Mouse (Mus musculus): ENCODE data around the gene Ssbp1.

The Ssbp1 gene

DNA sequence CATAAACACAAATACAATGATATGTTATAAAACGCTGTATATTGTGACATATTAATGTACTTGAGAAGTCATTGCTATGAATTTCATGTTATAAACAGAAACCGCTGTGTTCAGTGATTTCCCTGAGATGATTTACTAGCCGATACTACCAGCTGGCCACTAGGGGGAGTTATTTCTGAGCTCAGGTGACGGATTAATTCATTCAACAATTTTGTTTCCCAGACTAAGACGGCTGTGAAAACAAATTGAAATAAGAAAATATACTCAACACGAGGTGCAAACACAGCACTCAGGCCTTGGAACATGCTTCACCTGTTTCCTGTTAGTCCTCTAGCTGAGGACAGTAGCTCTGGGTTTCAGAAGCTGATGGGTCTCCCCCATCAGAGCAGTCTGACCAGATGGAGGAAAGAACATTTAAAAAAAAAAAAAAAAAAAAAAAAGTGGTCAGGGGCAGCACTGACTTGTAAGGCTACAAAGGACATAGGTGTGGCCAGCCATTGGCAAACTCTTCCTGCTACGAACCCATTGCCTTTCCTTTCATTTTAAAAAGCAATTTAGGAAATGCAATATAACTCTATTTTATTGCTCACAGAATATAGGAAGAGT lies 16.6 kb upstream of the Ssbp1 start:
- intact Hi-C loops (cut with DNase I): no loop called here

DNA sequence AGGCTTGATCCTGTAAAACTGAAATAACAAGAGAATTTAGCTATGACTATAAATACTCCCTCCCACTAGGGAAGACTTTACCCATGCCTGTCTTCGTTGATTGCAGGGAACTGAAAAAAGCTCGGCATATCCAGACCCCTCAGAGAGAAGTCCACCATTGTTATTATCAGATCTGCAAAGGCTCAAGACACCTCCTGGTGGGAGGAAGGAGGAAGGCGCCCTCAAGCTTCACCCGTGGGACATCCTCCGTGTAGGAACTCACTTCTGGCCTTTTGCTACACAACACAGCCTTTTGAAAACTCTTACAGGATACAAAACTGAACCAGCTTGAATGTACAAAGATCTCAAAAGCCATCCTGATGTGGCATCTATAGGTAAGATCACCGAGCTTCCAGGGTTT lies 5.4 kb upstream of the Ssbp1 start:
- intact Hi-C loops (cut with DNase I): no loop called here

DNA sequence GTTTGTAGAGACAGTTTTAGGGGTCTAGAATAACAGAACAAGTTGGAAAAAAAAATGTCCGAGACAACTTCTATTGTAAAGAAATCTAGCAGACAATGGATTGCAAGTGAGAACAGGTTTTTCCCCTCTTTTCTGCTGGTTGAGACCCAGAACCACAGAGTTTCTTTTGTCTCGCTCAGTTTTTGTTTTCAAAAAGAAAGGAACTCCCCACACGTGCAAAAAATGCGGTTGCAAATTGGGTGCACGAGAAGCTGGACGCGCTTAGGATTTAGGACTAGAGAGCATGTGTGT lies 513 bp downstream of the Ssbp1 start:
- intact Hi-C loops (cut with DNase I): loop anchor here (2.0 to 10.0 kb wide), 5 partner anchors 35 to 373 kb away; partner anchors contain the start of genes Agk, E330009J07Rik and Tas2r138

DNA sequence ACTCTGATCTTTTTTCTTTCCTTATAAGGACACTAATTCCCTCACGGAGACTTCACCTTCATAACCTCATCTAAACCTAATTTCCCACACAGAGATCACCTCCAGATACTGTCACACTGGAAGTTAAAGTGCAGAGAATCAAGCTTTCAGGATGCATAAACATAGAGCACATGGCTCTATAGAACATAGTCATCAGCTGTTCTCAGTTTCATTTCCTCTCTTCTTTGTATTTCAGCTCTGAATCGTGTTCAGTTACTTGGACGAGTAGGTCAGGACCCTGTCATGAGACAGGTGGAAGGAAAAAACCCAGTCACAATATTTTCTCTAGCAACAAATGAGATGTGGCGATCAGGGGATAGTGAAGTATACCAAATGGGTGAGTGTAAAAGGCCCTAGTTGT lies 5.0 kb downstream of the Ssbp1 start:
- intact Hi-C loops (cut with DNase I): loop anchor here (10.0 kb wide), 3 partner anchors 139 to 369 kb away; partner anchors contain the start of genes Agk and Tas2r138

DNA sequence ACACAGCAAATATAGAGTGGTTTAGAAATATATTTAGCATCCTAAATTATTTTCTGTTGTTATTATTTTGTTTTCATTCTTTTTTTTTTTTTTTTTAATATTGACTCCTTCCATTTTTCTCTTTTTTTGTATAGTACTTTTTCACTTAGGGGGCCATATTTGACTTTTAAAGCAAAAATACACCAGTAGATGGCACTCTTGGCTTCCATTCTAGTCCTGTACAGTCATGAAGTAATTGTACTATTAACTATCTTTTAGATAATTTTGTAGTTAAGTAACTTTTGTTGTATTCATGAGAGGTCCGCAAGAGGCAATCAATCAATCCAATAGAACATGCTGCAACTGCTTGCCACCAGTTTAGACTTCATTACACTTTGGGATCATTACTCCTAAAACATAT lies 8.6 kb downstream of the Ssbp1 start:
- intact Hi-C loops (cut with DNase I): loop anchor here (10.0 kb wide), 3 partner anchors 135 to 365 kb away; partner anchors contain the start of genes Agk and Tas2r138

DNA sequence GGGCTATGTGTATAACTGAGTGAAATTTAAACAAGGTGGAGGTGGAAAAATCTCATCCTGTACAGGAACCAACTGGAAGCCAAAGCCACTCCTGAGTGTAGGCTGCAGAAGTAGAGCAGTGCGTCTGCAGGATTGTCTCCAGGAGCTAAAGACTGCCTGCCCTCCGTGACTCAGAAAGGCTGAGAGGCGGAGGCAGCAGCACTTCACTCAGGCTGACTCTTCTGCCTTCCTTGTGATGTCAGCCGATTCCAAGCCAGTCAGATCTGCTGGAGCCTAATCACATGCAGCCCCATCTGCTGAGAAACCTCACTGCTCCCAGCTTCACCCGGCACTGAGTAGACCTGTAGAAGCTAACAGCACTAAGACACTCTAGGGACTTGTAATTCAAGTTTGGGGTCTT lies 11.2 kb downstream of the Ssbp1 start:
- intact Hi-C loops (cut with DNase I): no loop called here

DNA sequence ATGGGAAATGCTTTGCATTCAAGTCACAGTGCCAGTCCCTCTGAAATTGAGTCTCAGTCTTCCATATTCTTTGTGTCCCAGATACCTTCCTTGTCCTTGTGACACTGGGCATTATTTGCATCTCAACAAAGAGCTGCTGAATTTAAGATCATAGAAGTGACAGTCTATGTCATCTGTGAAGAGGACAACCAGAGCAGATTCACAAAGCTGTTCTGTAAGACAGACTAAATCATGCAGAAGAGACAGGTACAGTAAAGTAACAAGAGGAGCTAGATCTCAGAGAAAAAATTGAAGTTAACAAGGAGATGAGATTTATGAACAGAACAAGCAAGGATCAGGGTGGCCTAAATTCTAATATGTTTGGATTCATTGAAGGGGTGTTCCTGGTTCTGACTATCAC lies 19.8 kb downstream of the Ssbp1 start, which contains the start of gene Tas2r137:
Gene Tas2r137 (plus strand): TSS at position 301 of the 400 bp plus-strand sequence.
- intact Hi-C loops (cut with DNase I): no loop called here

DNA sequence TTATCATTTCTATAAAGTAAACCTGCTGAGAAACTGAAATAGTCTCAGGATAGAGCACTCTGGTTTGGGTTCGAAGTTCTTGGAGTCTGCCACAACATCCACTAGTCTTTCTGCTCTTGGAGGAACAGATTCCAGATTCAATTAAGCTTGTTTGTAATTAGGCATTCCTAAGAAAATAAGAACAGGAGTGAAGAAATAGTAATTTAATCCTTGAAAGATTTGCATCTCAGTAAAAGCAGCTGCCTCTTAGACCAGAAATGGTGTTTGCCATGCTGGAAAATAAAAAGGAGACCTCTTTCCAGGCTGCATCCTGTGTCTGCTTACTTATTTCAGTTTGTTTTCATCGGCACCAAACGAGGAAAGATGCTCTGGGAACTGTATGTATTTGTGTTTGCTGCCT lies 22.1 kb downstream of the Ssbp1 start, which contains the start of gene Tas2r108:
Gene Tas2r108 (plus strand): TSS at position 301 of the 400 bp plus-strand sequence.
- intact Hi-C loops (cut with DNase I): no loop called here

DNA sequence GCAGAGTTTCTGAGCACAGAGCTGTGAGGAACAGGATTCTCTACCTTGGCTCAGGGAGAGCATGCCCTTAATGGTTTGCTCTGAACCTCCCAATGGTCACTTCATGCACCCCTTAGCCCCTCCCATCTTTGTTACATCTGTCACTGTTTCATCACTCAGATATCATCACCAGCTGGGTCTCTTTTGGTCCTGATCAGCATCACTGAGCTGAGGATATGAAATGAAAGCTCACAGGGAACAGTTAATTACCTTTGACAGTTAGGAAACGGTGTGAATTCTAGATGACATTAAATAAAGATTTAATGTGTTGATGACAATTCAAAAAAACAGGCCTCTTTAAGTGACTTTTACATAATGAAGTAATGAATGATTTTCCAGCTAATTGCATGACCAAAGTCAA lies 48.3 kb downstream of the Ssbp1 start, which contains the start of gene Prss37:
Gene Prss37 (minus strand): TSS at position 101 of the 400 bp plus-strand sequence.
- intact Hi-C loops (cut with DNase I): no loop called here

All from adrenal gland (tissue).